Mouse (Mus musculus): ENCODE measurements at regions not wholly inside any gene's neighbourhood (a gene's known extent, or its start where the extent isn't known, plus 50 kb on each side); places are given as distances from the start of the nearest gene placed in this dataset.

- DNase-seq (ENCODE audit: low spot score): peak; percentile 45
These were observed 50.3 kb upstream of the Cpeb4 start for GRCm38 (mm10) chr11:31821479-31822411.
